Mouse (Mus musculus): ENCODE measurements around the gene Ss18l1. TPM values are rescaled to one million over a fixed set of nuclear protein-coding genes. Genes with fewer than 3 reads are reported as not detected.

Gene Ss18l1
- total RNA-seq, 2 experiments from 2014 or later: 1.9 to 2.7 TPM

GRCm38 (mm10) chr2:180071671-180072070 lies 29.4 kb downstream of the Ss18l1 start:
- Histone ChIP-seq H3K4me3 (no peak overlapping the region), H3K27ac (no peak overlapping the region)
- DNase-seq: no peak
- intact Hi-C loops (cut with DNase I): loop anchor here (5.0 kb wide), 1 partner anchor 41 kb away; no protein-coding TSS in a partner anchor
- TF ChIP-seq CTCF (IDR thresholded peaks at IDR 0.05): no peak

- intact Hi-C loops (cut with DNase I): loop anchor here (5.0 kb wide), 1 partner anchor 39 kb away; no protein-coding TSS in a partner anchor
- no peak for TF ChIP-seq CTCF (IDR thresholded peaks at IDR 0.05)
- no peak overlapping the region for H3K4me3 ChIP-seq
These were observed 30.6 kb downstream of the Ss18l1 start for GRCm38 (mm10) chr2:180072886-180073285.

GRCm38 (mm10) chr2:180077622-180078021 lies 35.3 kb downstream of the Ss18l1 start:
- TF ChIP-seq CTCF (IDR thresholded peaks at IDR 0.05): no peak
- H3K4me3 ChIP-seq: no peak overlapping the region
- intact Hi-C loops (cut with DNase I): no loop called here
- DNase-seq: no peak
- no peak overlapping the region for H3K27ac ChIP-seq

More at GRCm38 (mm10) chr2:180072886-180073285, 30.6 kb downstream of the Ss18l1 start:
- DNase-seq: no peak
- H3K27ac ChIP-seq: no peak overlapping the region

- no peak for TF ChIP-seq CTCF (IDR thresholded peaks at IDR 0.05)
- intact Hi-C loops (cut with DNase I): no loop called here
- Histone ChIP-seq H3K4me3 (no peak overlapping the region), H3K27ac (no peak overlapping the region)
- no peak for DNase-seq
These were observed 38.4 kb downstream of the Ss18l1 start for GRCm38 (mm10) chr2:180080680-180081079.

- no peak for DNase-seq
- intact Hi-C loops (cut with DNase I): no loop called here
- TF ChIP-seq CTCF (IDR thresholded peaks at IDR 0.05): no peak
- Histone ChIP-seq H3K4me3 (no peak overlapping the region), H3K27ac (no peak overlapping the region)
These were observed 40.8 kb downstream of the Ss18l1 start for GRCm38 (mm10) chr2:180083063-180083462.

GRCm38 (mm10) chr2:180084565-180084964 lies 42.3 kb downstream of the Ss18l1 start:
- Histone ChIP-seq H3K27ac (no peak overlapping the region), H3K4me3 (no peak overlapping the region)
- TF ChIP-seq CTCF (IDR thresholded peaks at IDR 0.05): no peak
- no peak for DNase-seq
- intact Hi-C loops (cut with DNase I): no loop called here

GRCm38 (mm10) chr2:180085926-180086636 lies 43.8 kb downstream of the Ss18l1 start:
- no peak overlapping the region for H3K27ac ChIP-seq
- no peak for DNase-seq
- H3K4me3 ChIP-seq: no peak overlapping the region
- intact Hi-C loops (cut with DNase I): no loop called here
- TF ChIP-seq CTCF (IDR thresholded peaks at IDR 0.05): no peak

- no peak overlapping the region for H3K27ac ChIP-seq
- intact Hi-C loops (cut with DNase I): no loop called here
- no peak overlapping the region for H3K4me3 ChIP-seq
- no peak for DNase-seq
- TF ChIP-seq CTCF (IDR thresholded peaks at IDR 0.05): no peak
These were observed 44.3 kb downstream of the Ss18l1 start for GRCm38 (mm10) chr2:180086637-180087027.

- DNase-seq: no peak
- Histone ChIP-seq H3K4me3 (no peak overlapping the region), H3K27ac (no peak overlapping the region)
- intact Hi-C loops (cut with DNase I): no loop called here
- peak; percentile 34; the same call in 1 of the 2 replicates for TF ChIP-seq CTCF (IDR thresholded peaks at IDR 0.05)
These were observed 45.2 kb downstream of the Ss18l1 start for GRCm38 (mm10) chr2:180087472-180087871.

- H3K27ac ChIP-seq: no peak overlapping the region
- TF ChIP-seq CTCF (IDR thresholded peaks at IDR 0.05): no peak
- peak; percentile 50 for DNase-seq
These were observed 48.0 kb downstream of the Ss18l1 start for GRCm38 (mm10) chr2:180090285-180090684.

GRCm38 (mm10) chr2:180095711-180096110 lies 53.4 kb downstream of the Ss18l1 start:
- no peak for DNase-seq
- H3K4me3 ChIP-seq: no peak overlapping the region
- intact Hi-C loops (cut with DNase I): no loop called here
- no peak for TF ChIP-seq CTCF (IDR thresholded peaks at IDR 0.05)
- no peak overlapping the region for H3K27ac ChIP-seq

More at GRCm38 (mm10) chr2:180090285-180090684, 48.0 kb downstream of the Ss18l1 start:
- no peak overlapping the region for H3K4me3 ChIP-seq
- intact Hi-C loops (cut with DNase I): no loop called here

GRCm38 (mm10) chr2:180097585-180097984 lies 55.3 kb downstream of the Ss18l1 start:
- no peak for TF ChIP-seq CTCF (IDR thresholded peaks at IDR 0.05)
- intact Hi-C loops (cut with DNase I): no loop called here
- no peak overlapping the region for H3K4me3 ChIP-seq
- H3K27ac ChIP-seq: no peak overlapping the region
- DNase-seq: no peak

- TF ChIP-seq CTCF (IDR thresholded peaks at IDR 0.05): peak; percentile 5; the same call in 1 of the 2 replicates
- intact Hi-C loops (cut with DNase I): no loop called here
- H3K4me3 ChIP-seq: no peak overlapping the region
- no peak overlapping the region for H3K27ac ChIP-seq
- DNase-seq: no peak
These were observed 55.9 kb downstream of the Ss18l1 start for GRCm38 (mm10) chr2:180098167-180098566.

GRCm38 (mm10) chr2:180099529-180099928 lies 57.2 kb downstream of the Ss18l1 start:
- no peak for TF ChIP-seq CTCF (IDR thresholded peaks at IDR 0.05)
- Histone ChIP-seq H3K27ac (no peak overlapping the region), H3K4me3 (no peak overlapping the region)
- intact Hi-C loops (cut with DNase I): no loop called here
- no peak for DNase-seq

All from gastrocnemius, adult 2 months (tissue).